Mouse (Mus musculus) CD4-positive, CD25-positive, alpha-beta regulatory T cell (primary cell): Measurements from ENCODE around the gene Olfr478. TPM values are rescaled to one million over a fixed set of nuclear protein-coding genes. Genes with fewer than 3 reads are reported as not detected.

Experiments used
- polyA plus RNA-seq: library from polyadenylated mRNA; unstranded; fragments of 100-300 nt; shearing (Covaris generic); gene quantifications from one replicate; pipeline ENCODE4 v1.2.1, GENCODE M21; 2017

The Olfr478 gene
- polyA plus RNA-seq: not detected

GRCm38 (mm10) chr7:108033889-108034288 is at the start of gene Olfr478:
Gene Olfr478, minus strand, starts transcription at chr7:108033989.

DNA sequence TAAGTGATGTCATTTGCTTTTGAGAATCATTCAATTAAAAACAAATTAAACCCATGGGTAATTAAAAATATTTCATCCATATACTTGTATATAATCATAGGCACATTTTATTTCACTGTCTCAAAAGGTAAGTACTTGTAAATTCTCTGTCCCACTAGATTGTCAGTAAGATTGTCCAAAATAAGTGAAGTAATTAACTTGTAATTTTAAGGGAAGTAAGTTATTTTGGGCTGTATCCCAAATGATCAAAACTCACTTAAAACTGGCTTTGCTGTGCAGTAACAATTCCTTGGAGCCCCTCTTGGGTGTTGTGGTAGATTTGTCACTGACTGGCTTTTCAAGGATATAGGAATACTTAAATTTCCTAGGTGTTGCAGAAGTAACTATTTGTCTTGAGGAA is 45.8 kb upstream of the Olfr478 start, which contains the start of gene Olfr481:
Gene Olfr481 (plus strand): TSS at position 301 of the 400 bp plus-strand sequence.

GRCm38 (mm10) chr7:108067246-108067645 is 33.5 kb upstream of the Olfr478 start, which contains the start of gene Olfr480:
Gene Olfr480, minus strand, starts transcription at chr7:108067346.

GRCm38 (mm10) chr7:108050393-108050792 is 16.6 kb upstream of the Olfr478 start, which contains the start of gene Olfr479:
Gene Olfr479, plus strand, starts transcription at chr7:108050693.

DNA sequence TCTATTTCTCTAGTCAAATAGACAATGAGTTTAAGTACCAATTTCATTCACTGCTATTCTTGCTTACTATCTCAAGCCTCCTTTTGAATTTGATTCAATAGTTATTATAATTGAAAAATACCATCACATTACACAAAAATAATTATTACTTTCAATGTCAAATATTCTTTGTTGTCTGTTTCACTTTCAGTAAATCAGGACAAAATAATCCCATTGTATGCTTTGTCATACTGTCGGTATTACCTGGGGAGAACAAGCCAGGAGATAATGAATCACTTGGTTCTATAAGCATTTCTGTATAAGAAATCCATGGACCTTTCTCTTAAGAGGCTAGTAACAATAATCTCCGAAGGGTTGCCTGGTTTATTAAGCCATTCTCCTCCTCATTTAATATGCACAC is 47.4 kb downstream of the Olfr478 start, which contains the start of gene Olfr477:
Gene Olfr477 (plus strand): TSS at position 301 of the 400 bp plus-strand sequence.

Other genes starting within 250 kb of the Olfr478 start
- not detected for gene Ovch2, start 232.8 kb downstream of the Olfr478 start, polyA plus RNA-seq
- not detected for gene Olfr467, start 221.7 kb downstream of the Olfr478 start, polyA plus RNA-seq
- gene Olfr469, start 208.4 kb downstream of the Olfr478 start, polyA plus RNA-seq: not detected
- not detected for gene Olfr470, start 186.5 kb downstream of the Olfr478 start, polyA plus RNA-seq
- 0.06 TPM for gene Olfr472, start 136.1 kb downstream of the Olfr478 start, polyA plus RNA-seq
- not detected for gene Olfr473, start 103.5 kb downstream of the Olfr478 start, polyA plus RNA-seq
- not detected for gene Olfr474, start 79.3 kb downstream of the Olfr478 start, polyA plus RNA-seq
- not detected for gene Olfr476, start 69.2 kb downstream of the Olfr478 start, polyA plus RNA-seq
- gene Olfr477, start 47.3 kb downstream of the Olfr478 start, polyA plus RNA-seq: not detected
- not detected for gene Olfr479, start 16.7 kb upstream of the Olfr478 start, polyA plus RNA-seq
- gene Olfr480, start 33.4 kb upstream of the Olfr478 start, polyA plus RNA-seq: not detected
- 0.12 TPM for gene Olfr481, start 45.9 kb upstream of the Olfr478 start, polyA plus RNA-seq
- gene Olfr482, start 63.6 kb upstream of the Olfr478 start, polyA plus RNA-seq: not detected
- not detected for gene Olfr483, start 66.9 kb upstream of the Olfr478 start, polyA plus RNA-seq
- 0.04 TPM for gene Olfr484, start 93.5 kb upstream of the Olfr478 start, polyA plus RNA-seq
- gene Olfr485, start 125.9 kb upstream of the Olfr478 start, polyA plus RNA-seq: not detected
- not detected for gene Olfr486, start 138.8 kb upstream of the Olfr478 start, polyA plus RNA-seq
- not detected for gene Olfr487, start 180.6 kb upstream of the Olfr478 start, polyA plus RNA-seq
- gene Olfr488, start 224.4 kb upstream of the Olfr478 start, polyA plus RNA-seq: not detected